Mouse (Mus musculus): ENCODE measurements around the gene Slc19a2. TPM values are rescaled to one million over a fixed set of nuclear protein-coding genes. Genes with fewer than 3 reads are reported as not detected.

Slc19a2 gene
- polyA plus RNA-seq, 1 experiment from 2014 or later, result 6.2 TPM

- ATAC-seq (replicated peaks; ENCODE audit: insufficient number of reproducible peaks, insufficient read depth, low FRiP score, low read depth), result no peak
- Histone ChIP-seq H3K4me2 (no peak overlapping the region), H3K27ac (no peak overlapping the region), H3K27me3 (no peaks in the 10 kb centered on the region), H3K4me3 (no peak overlapping the region), H3K36me3 (peaks cover 8% of the 10 kb centered on the region; the same call in 1 of the 2 replicates), H3K9ac (no peak overlapping the region), H3K4me1 (replicated peaks) (peaks cover 25% of the 10 kb centered on the region), H3K9me3 (replicated peaks) (no peaks in the 10 kb centered on the region)
- WGBS, result 72% methylated on average over 5 of the region's 5 CpGs
Measured at GRCm38 (mm10) chr1:164252551-164252950, 3.7 kb downstream of the Slc19a2 start.

GRCm38 (mm10) chr1:164254836-164255235, 6.0 kb downstream of the Slc19a2 start:
- Histone ChIP-seq H3K4me1 (replicated peaks) (peaks cover 18% of the 10 kb centered on the region), H3K9ac (no peak overlapping the region), H3K27me3 (no peaks in the 10 kb centered on the region), H3K9me3 (replicated peaks) (no peaks in the 10 kb centered on the region), H3K36me3 (peaks cover 8% of the 10 kb centered on the region; the same call in 1 of the 2 replicates), H3K27ac (no peak overlapping the region), H3K4me2 (no peak overlapping the region), H3K4me3 (no peak overlapping the region)
- no peak for ATAC-seq (replicated peaks; ENCODE audit: insufficient number of reproducible peaks, insufficient read depth, low FRiP score, low read depth)
- 60% methylated on average over 3 of the region's 3 CpGs for WGBS

- H3K9me3 ChIP-seq (replicated peaks), result no peaks in the 10 kb centered on the region
- WGBS, result 79% methylated on average over 16 of the region's 16 CpGs
- H3K9ac ChIP-seq, result no peak overlapping the region
- no peaks in the 10 kb centered on the region for H3K27me3 ChIP-seq
- ATAC-seq (replicated peaks; ENCODE audit: insufficient number of reproducible peaks, insufficient read depth, low FRiP score, low read depth), result no peak
- no peaks in the 10 kb centered on the region for H3K4me1 ChIP-seq (replicated peaks)
- H3K4me2 ChIP-seq, result no peak overlapping the region
- peaks cover 32% of the 10 kb centered on the region for H3K36me3 ChIP-seq
- no peak overlapping the region for H3K4me3 ChIP-seq
- no peak overlapping the region for H3K27ac ChIP-seq
Measured at GRCm38 (mm10) chr1:164260171-164261028, 11.6 kb downstream of the Slc19a2 start.

- H3K36me3 ChIP-seq, result peaks cover 32% of the 10 kb centered on the region
- H3K27me3 ChIP-seq, result no peaks in the 10 kb centered on the region
- 82% methylated on average over 7 of the region's 7 CpGs for WGBS
- no peak for ATAC-seq (replicated peaks; ENCODE audit: insufficient number of reproducible peaks, insufficient read depth, low FRiP score, low read depth)
- H3K9me3 ChIP-seq (replicated peaks), result no peaks in the 10 kb centered on the region
- H3K4me1 ChIP-seq (replicated peaks), result no peaks in the 10 kb centered on the region
- no peak overlapping the region for H3K4me2 ChIP-seq
- no peak overlapping the region for H3K4me3 ChIP-seq
- no peak overlapping the region for H3K27ac ChIP-seq
- no peak overlapping the region for H3K9ac ChIP-seq
Measured at GRCm38 (mm10) chr1:164261553-164261952, 12.7 kb downstream of the Slc19a2 start.

GRCm38 (mm10) chr1:164270941-164271340, 22.1 kb downstream of the Slc19a2 start:
- H3K4me2 ChIP-seq, result no peak overlapping the region
- H3K4me3 ChIP-seq, result no peak overlapping the region
- H3K4me1 ChIP-seq (replicated peaks), result peaks cover 4% of the 10 kb centered on the region; the same call in 1 of the 2 replicates
- H3K9ac ChIP-seq, result no peak overlapping the region
- no peaks in the 10 kb centered on the region for H3K36me3 ChIP-seq
- H3K27me3 ChIP-seq, result no peaks in the 10 kb centered on the region
- WGBS, result 81% methylated on average over 7 of the region's 7 CpGs
- H3K27ac ChIP-seq, result no peak overlapping the region
- no peak for ATAC-seq (replicated peaks; ENCODE audit: insufficient number of reproducible peaks, insufficient read depth, low FRiP score, low read depth)
- no peaks in the 10 kb centered on the region for H3K9me3 ChIP-seq (replicated peaks)

- Histone ChIP-seq H3K36me3 (no peaks in the 10 kb centered on the region), H3K4me1 (replicated peaks) (peaks cover 4% of the 10 kb centered on the region; the same call in 1 of the 2 replicates), H3K27ac (no peak overlapping the region), H3K4me3 (no peak overlapping the region), H3K4me2 (no peak overlapping the region), H3K27me3 (no peaks in the 10 kb centered on the region), H3K9ac (no peak overlapping the region), H3K9me3 (replicated peaks) (no peaks in the 10 kb centered on the region)
- 62% methylated on average over 6 of the region's 6 CpGs for WGBS
- no peak for ATAC-seq (replicated peaks; ENCODE audit: insufficient number of reproducible peaks, insufficient read depth, low FRiP score, low read depth)
Measured at GRCm38 (mm10) chr1:164273659-164274058, 24.8 kb downstream of the Slc19a2 start.

GRCm38 (mm10) chr1:164275455-164275954, 26.7 kb downstream of the Slc19a2 start, which contains the start of gene Ccdc181:
TSS of gene Ccdc181 (plus strand) at chr1:164275585.
- H3K36me3 ChIP-seq, result no peaks in the 10 kb centered on the region
- WGBS, result under 1% methylated on average over 31 of the region's 31 CpGs
- H3K27me3 ChIP-seq, result no peaks in the 10 kb centered on the region
- H3K9me3 ChIP-seq (replicated peaks), result no peaks in the 10 kb centered on the region
- peak within 1 kb of the TSS; percentile 29; the same call in 1 of the 2 replicates for H3K27ac ChIP-seq
- H3K4me1 ChIP-seq (replicated peaks), result peaks cover 4% of the 10 kb centered on the region; the same call in 1 of the 2 replicates
- ATAC-seq (replicated peaks; ENCODE audit: insufficient number of reproducible peaks, insufficient read depth, low FRiP score, low read depth), result peak; percentile 93
- H3K4me3 ChIP-seq, result peak within 1 kb of the TSS; percentile 59
- peak within 1 kb of the TSS; percentile 90 for H3K4me2 ChIP-seq
- H3K9ac ChIP-seq, result peak within 1 kb of the TSS; percentile 55

- 89% methylated on average over 3 of the region's 3 CpGs for WGBS
- Histone ChIP-seq H3K4me2 (no peak overlapping the region), H3K27me3 (no peaks in the 10 kb centered on the region), H3K27ac (no peak overlapping the region), H3K9me3 (replicated peaks) (no peaks in the 10 kb centered on the region), H3K4me1 (replicated peaks) (peaks cover 4% of the 10 kb centered on the region; the same call in 1 of the 2 replicates), H3K4me3 (no peak overlapping the region), H3K9ac (no peak overlapping the region), H3K36me3 (no peaks in the 10 kb centered on the region)
- ATAC-seq (replicated peaks; ENCODE audit: insufficient number of reproducible peaks, insufficient read depth, low FRiP score, low read depth), result no peak
Measured at GRCm38 (mm10) chr1:164276552-164276951, 27.7 kb downstream of the Slc19a2 start.

GRCm38 (mm10) chr1:164279332-164279731, 30.5 kb downstream of the Slc19a2 start:
- H3K27ac ChIP-seq, result no peak overlapping the region
- H3K27me3 ChIP-seq, result no peaks in the 10 kb centered on the region
- H3K9me3 ChIP-seq (replicated peaks), result no peaks in the 10 kb centered on the region
- no peak overlapping the region for H3K4me2 ChIP-seq
- H3K4me3 ChIP-seq, result no peak overlapping the region
- WGBS, result 62% methylated on average over 4 of the region's 4 CpGs
- H3K36me3 ChIP-seq, result no peaks in the 10 kb centered on the region
- no peak overlapping the region for H3K9ac ChIP-seq
- peaks cover 4% of the 10 kb centered on the region; the same call in 1 of the 2 replicates for H3K4me1 ChIP-seq (replicated peaks)
- no peak for ATAC-seq (replicated peaks; ENCODE audit: insufficient number of reproducible peaks, insufficient read depth, low FRiP score, low read depth)

- Histone ChIP-seq H3K9me3 (replicated peaks) (no peaks in the 10 kb centered on the region), H3K9ac (no peak overlapping the region), H3K4me3 (no peak overlapping the region), H3K27ac (no peak overlapping the region), H3K4me2 (no peak overlapping the region), H3K27me3 (no peaks in the 10 kb centered on the region), H3K4me1 (replicated peaks) (no peaks in the 10 kb centered on the region), H3K36me3 (no peaks in the 10 kb centered on the region)
- WGBS, result 87% methylated on average over 3 of the region's 3 CpGs
- ATAC-seq (replicated peaks; ENCODE audit: insufficient number of reproducible peaks, insufficient read depth, low FRiP score, low read depth), result no peak
Measured at GRCm38 (mm10) chr1:164284007-164284406, 35.2 kb downstream of the Slc19a2 start.

GRCm38 (mm10) chr1:164287406-164287805, 38.6 kb downstream of the Slc19a2 start:
- no peak overlapping the region for H3K9ac ChIP-seq
- no peaks in the 10 kb centered on the region for H3K9me3 ChIP-seq (replicated peaks)
- peaks cover 20% of the 10 kb centered on the region for H3K36me3 ChIP-seq
- H3K4me3 ChIP-seq, result no peak overlapping the region
- H3K27ac ChIP-seq, result no peak overlapping the region
- no peaks in the 10 kb centered on the region for H3K4me1 ChIP-seq (replicated peaks)
- no peak overlapping the region for H3K4me2 ChIP-seq
- WGBS, result 50% methylated on average over 15 of the region's 15 CpGs
- ATAC-seq (replicated peaks; ENCODE audit: insufficient number of reproducible peaks, insufficient read depth, low FRiP score, low read depth), result no peak
- no peaks in the 10 kb centered on the region for H3K27me3 ChIP-seq

Data from heart, embryonic 15.5 days (tissue).